Mouse (Mus musculus) midbrain, embryonic 14.5 days (tissue): ENCODE measurements around the gene Kcnh7. TPM values are rescaled to one million over a fixed set of nuclear protein-coding genes. Genes with fewer than 3 reads are reported as not detected.
A peak's percentile ranks its signal among the peaks of the same experiment; 100 is the strongest.
"Not testable (repeated sequence)": the region's sequence is repeated elsewhere in the genome, so short reads cannot be mapped to it uniquely, and the experiment has no call there.

ENCODE experiments used
- ATAC-seq: fragments of 200-750 bp; cut with Nextera tagmentation; 2 replicates; pipeline ENCODE4 v1.8.0; 2017; ENCODE audit warnings: moderate number of reproducible peaks, moderate library complexity; ENCODE audit not compliant: low FRiP score, low TSS enrichment
- DNase-seq: peaks from one replicate; pipeline ENCODE4 v3.0.0-alpha.2; 2015
- H3K27ac ChIP-seq: fragments of 300-500 bp; sonication (generic); replicated peaks from 2 replicates; pipeline ENCODE4 v1.5.1; 2014; ENCODE audit warnings: mild to moderate bottlenecking, low read depth, low read length, moderate library complexity
- H3K27me3 ChIP-seq: fragments of 300-500 bp; sonication (generic); 2 replicates; pipeline ENCODE4 v1.6.1; 2014; ENCODE audit warnings: low read length, control low read depth, mixed read lengths; ENCODE audit not compliant: control insufficient read depth, insufficient read depth
- H3K36me3 ChIP-seq: fragments of 300-500 bp; sonication (generic); 2 replicates; pipeline ENCODE4 v1.6.1; 2014; ENCODE audit warnings: low read length, control low read depth; ENCODE audit not compliant: control insufficient read depth, insufficient read depth
- H3K4me1 ChIP-seq: fragments of 300-500 bp; sonication (generic); 2 replicates; pipeline ENCODE4 v1.6.1; 2014; ENCODE audit warnings: mild to moderate bottlenecking, antibody characterized with exemption, low read length, control low read depth; ENCODE audit not compliant: control insufficient read depth, insufficient read depth
- H3K4me2 ChIP-seq: fragments of 300-500 bp; sonication (generic); 2 replicates; pipeline ENCODE4 v1.6.1; 2014; ENCODE audit warnings: mild to moderate bottlenecking, low read length, moderate library complexity
- H3K4me3 ChIP-seq: fragments of 300-500 bp; sonication (generic); replicated peaks from 2 replicates; pipeline ENCODE4 v1.5.1; 2014; ENCODE audit warnings: low read depth, low read length
- H3K9ac ChIP-seq: fragments of 300-500 bp; sonication (generic); replicated peaks from 2 replicates; pipeline ENCODE4 v1.6.1; 2014; ENCODE audit warnings: mild to moderate bottlenecking, low read length, moderate library complexity
- H3K9me3 ChIP-seq: fragments of 300-500 bp; sonication (generic); 2 replicates; pipeline ENCODE4 v1.6.1; 2016; ENCODE audit warnings: low read length, control low read depth, mixed read lengths; ENCODE audit not compliant: control insufficient read depth
- WGBS: fragments of 180-500 bp; shearing (Covaris S2); extraction: QIAGEN DNeasy Blood & Tissue Kit; methylation state at CpG from one replicate; pipeline ENCODE4 v1.1.7; 2014; 5-methylcytosine and 5-hydroxymethylcytosine counted together
- polyA plus RNA-seq: library from polyadenylated mRNA; unstranded; fragments of >200 nt; fragmentation: Nextera tagmentation; extraction: Ambion mirVana; gene quantifications from 2 replicates; pipeline ENCODE4 v1.2.1, GENCODE M21; 2014

Gene Kcnh7
- polyA plus RNA-seq, 1 experiment from 2014 or later: 9.7 TPM

DNA sequence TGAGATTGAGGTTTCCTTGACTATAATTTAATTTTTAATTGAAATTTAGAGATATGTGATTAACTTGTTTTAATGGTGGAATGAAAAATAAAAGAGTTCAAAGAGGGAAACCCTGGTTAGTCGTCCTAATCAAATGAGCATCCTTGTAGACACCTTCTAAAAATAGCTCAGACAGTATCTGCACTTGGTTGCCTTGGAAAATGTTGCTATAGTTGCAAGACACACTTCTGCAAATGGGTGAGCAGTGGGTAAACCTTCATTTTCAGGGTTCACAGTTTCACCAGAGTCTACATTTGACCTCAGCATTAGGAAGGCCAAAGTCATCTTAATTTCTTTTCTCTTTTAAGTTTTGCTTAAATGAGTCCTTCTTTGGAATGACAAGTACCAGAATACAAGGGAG, 465.7 kb downstream of the Kcnh7 start:
- ATAC-seq: no peak
- peak; percentile 46 for DNase-seq

GRCm38 (mm10) chr2:62717270-62717669, 466.8 kb downstream of the Kcnh7 start:
- ATAC-seq (no peak), DNase-seq (no peak)
- WGBS: 88% methylated on average over 6 of the region's 6 CpGs
- Histone ChIP-seq H3K27me3 (no peaks in the 10 kb centered on the region), H3K36me3 (no peaks in the 10 kb centered on the region), H3K27ac (no peak overlapping the region), H3K9me3 (no peaks in the 10 kb centered on the region), H3K4me3 (no peak overlapping the region), H3K4me1 (no peaks in the 10 kb centered on the region), H3K9ac (no peak overlapping the region), H3K4me2 (no peak overlapping the region)

More for the DNA sequence above, 465.7 kb downstream of the Kcnh7 start:
- Histone ChIP-seq H3K9me3 (no peaks in the 10 kb centered on the region), H3K27me3 (no peaks in the 10 kb centered on the region), H3K4me2 (no peak overlapping the region), H3K27ac (no peak overlapping the region), H3K4me1 (no peaks in the 10 kb centered on the region), H3K36me3 (no peaks in the 10 kb centered on the region), H3K9ac (no peak overlapping the region), H3K4me3 (no peak overlapping the region)
- 48% methylated on average over 1 of the region's 1 CpGs for WGBS

- ATAC-seq (no peak), DNase-seq (no peak)
- no peaks in the 10 kb centered on the region for H3K27me3 ChIP-seq
- no peaks in the 10 kb centered on the region for H3K4me1 ChIP-seq
- no peak overlapping the region for H3K4me2 ChIP-seq
- no peaks in the 10 kb centered on the region for H3K9me3 ChIP-seq
- H3K9ac ChIP-seq: no peak overlapping the region
- no peak overlapping the region for H3K4me3 ChIP-seq
- H3K36me3 ChIP-seq: no peaks in the 10 kb centered on the region
- 90% methylated on average over 4 of the region's 4 CpGs for WGBS
- H3K27ac ChIP-seq: no peak overlapping the region
Observed at GRCm38 (mm10) chr2:62715260-62715659, 468.8 kb downstream of the Kcnh7 start.

GRCm38 (mm10) chr2:62714362-62714761, 469.7 kb downstream of the Kcnh7 start:
- H3K36me3 ChIP-seq, H3K9me3 ChIP-seq, ATAC-seq, DNase-seq, H3K9ac ChIP-seq, H3K4me1 ChIP-seq, H3K4me2 ChIP-seq, H3K4me3 ChIP-seq, H3K27me3 ChIP-seq, H3K27ac ChIP-seq: not testable (repeated sequence)
- WGBS: 93% methylated on average over 4 of the region's 4 CpGs

DNA sequence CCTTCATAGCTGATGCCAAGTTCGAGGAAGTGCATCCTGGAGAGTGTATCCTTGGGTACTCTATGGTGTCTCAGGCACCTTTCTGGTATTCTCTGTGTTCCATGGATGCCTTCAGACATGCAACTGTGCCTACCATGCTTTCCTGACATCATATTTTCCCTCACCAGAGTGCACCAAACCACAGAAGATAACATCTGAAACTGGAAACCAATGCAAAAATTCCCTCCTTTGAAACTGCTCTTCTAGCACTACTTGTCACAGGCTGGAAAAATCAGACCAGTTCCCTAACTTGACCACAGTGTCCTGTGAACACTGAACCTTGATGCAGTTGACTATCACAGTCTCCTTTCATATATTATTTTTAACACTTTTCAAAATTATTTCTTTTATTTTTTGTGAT, 474.5 kb downstream of the Kcnh7 start:
- no peak for DNase-seq
- Histone ChIP-seq H3K4me1 (no peaks in the 10 kb centered on the region), H3K27ac (no peak overlapping the region), H3K27me3 (no peaks in the 10 kb centered on the region), H3K4me2 (no peak overlapping the region), H3K4me3 (no peak overlapping the region), H3K9me3 (no peaks in the 10 kb centered on the region), H3K9ac (no peak overlapping the region), H3K36me3 (no peaks in the 10 kb centered on the region)
- WGBS: 74% methylated on average over 1 of the region's 1 CpGs
- no peak for ATAC-seq

- Histone ChIP-seq H3K27me3 (no peaks in the 10 kb centered on the region), H3K4me1 (no peaks in the 10 kb centered on the region), H3K4me2 (no peak overlapping the region), H3K4me3 (no peak overlapping the region), H3K27ac (no peak overlapping the region), H3K36me3 (no peaks in the 10 kb centered on the region), H3K9me3 (no peaks in the 10 kb centered on the region), H3K9ac (no peak overlapping the region)
- 91% methylated on average over 3 of the region's 3 CpGs for WGBS
- ATAC-seq (no peak), DNase-seq (no peak)
Observed at GRCm38 (mm10) chr2:62706313-62706712, 477.8 kb downstream of the Kcnh7 start.

DNA sequence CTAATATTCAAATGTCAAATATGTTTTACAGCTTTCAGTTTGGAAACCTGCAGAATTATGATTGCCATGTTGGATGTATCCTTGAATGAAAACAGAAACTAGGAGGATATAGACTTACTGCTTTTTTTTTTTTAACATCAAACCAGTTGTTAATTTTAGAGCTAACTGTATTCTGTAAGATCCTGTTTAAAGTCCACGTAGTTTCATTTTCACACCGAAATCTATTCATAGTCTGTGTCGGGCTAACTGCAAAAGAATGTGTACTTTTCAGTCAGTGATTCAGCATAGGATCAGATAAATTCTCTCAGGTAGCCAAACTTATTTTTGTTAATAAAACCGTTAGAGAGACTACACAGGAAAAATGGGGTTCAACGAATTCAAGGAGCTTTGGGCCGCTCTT, 498.2 kb downstream of the Kcnh7 start:
- ATAC-seq: no peak

GRCm38 (mm10) chr2:62684989-62685595, 499.0 kb downstream of the Kcnh7 start:
- Histone ChIP-seq H3K9ac (no peak overlapping the region), H3K36me3 (no peaks in the 10 kb centered on the region), H3K27me3 (no peaks in the 10 kb centered on the region), H3K4me3 (no peak overlapping the region), H3K9me3 (no peaks in the 10 kb centered on the region), H3K27ac (no peak overlapping the region), H3K4me1 (no peaks in the 10 kb centered on the region), H3K4me2 (no peak overlapping the region)
- ATAC-seq: no peak
- DNase-seq: no peak
- WGBS: 69% methylated on average over 3 of the region's 3 CpGs

More for the DNA sequence above, 498.2 kb downstream of the Kcnh7 start:
- no peak for DNase-seq
- Histone ChIP-seq H3K9me3 (no peaks in the 10 kb centered on the region), H3K36me3 (no peaks in the 10 kb centered on the region), H3K4me2 (no peak overlapping the region), H3K27me3 (no peaks in the 10 kb centered on the region), H3K9ac (no peak overlapping the region), H3K4me3 (no peak overlapping the region), H3K27ac (no peak overlapping the region), H3K4me1 (no peaks in the 10 kb centered on the region)
- 91% methylated on average over 6 of the region's 6 CpGs for WGBS

DNA sequence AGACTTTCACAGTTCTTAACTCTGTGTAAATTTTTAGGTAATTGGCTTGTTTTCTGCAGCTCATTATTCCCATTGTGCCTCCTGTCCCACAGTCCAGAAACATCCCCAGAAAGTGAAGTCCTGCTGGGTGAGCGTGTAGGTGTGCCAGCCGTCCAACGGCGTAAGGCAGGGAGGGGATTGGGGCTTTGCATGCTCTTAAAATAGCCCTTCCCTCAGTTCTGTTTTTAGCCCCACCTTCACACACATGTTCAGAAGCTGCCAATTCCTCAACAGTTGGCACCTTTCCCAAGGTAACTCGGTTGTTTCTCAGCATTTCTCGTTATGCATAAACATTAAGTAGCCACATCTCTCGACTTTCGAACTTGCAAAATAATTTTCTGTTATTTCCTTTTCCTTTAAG, 502.4 kb downstream of the Kcnh7 start:
- Histone ChIP-seq H3K4me1 (no peaks in the 10 kb centered on the region), H3K36me3 (no peaks in the 10 kb centered on the region), H3K4me2 (no peak overlapping the region), H3K27me3 (no peaks in the 10 kb centered on the region), H3K9me3 (no peaks in the 10 kb centered on the region), H3K9ac (no peak overlapping the region), H3K27ac (no peak overlapping the region), H3K4me3 (no peak overlapping the region)
- 79% methylated on average over 8 of the region's 8 CpGs for WGBS
- ATAC-seq (no peak), DNase-seq (no peak)
